Mouse (Mus musculus): ENCODE results near the gene Dzip1l.

The Dzip1l gene

GRCm38 (mm10) chr9:99661606-99662166, 32.4 kb downstream of the Dzip1l start:
- no peak for DNase-seq

- peak; percentile 49 for DNase-seq
Observed at GRCm38 (mm10) chr9:99662406-99662805, 33.1 kb downstream of the Dzip1l start.

DNA sequence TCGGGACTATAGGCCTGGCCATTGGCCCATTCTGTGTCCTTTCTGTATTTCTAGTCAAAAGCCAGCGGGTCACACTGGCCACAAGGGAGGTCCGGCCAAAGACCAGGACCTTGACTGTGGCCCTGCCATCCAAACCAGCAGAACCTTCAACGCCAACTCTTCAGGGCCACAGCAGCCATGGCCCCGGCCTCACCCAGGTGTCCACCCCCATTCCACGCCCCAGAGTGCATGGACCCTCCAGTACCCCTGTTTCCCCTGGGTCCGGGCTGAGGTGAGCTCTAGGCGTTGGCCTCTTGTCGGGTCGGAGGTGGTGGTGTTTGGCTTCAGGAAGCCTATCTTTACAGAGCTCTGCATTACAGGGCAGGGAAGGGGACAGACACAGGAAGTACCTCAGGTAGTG, 33.6 kb downstream of the Dzip1l start:
- DNase-seq: no peak

DNA sequence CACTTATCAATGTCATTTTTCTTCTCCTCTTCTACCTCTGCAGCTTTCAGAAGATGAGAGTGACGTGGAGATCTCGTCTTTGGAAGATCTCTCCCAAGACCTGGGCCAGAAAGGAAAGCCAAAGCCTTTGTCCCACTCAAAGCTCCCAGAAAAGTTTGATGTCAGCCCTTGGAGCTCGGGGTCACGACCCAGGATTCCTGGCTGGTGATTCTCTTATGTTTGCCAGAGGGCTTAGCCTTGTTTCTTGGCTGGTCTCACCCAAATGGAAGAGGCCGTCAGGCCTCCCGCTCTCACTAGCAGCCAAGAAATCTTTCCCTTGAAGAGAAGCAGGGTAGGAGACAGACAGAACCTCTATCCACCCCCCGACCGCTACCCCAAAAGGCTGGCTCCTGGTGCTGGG, 38.3 kb downstream of the Dzip1l start:
- DNase-seq: no peak

GRCm38 (mm10) chr9:99671603-99672002, 42.3 kb downstream of the Dzip1l start:
- DNase-seq: no peak

DNA sequence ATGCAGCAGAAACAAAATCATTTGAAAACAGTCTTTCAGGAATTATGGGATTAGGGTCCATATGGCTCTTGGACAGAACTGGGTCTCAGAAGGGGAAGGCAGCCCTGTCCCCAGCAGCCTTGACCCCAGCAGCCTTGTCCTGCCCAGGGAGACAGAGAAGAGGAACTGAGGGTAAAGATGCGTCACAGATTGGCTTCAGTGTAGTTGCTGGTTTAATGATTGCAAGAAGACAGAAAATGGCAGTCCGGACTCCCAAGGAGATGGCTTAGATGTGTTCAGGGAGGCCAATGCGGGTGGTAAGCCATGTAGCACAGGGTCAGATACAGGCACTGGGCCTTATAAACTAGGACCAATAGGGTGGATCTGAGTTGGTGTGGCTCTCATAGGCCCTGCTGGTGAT, 46.4 kb downstream of the Dzip1l start:
- DNase-seq: no peak

- no peak for DNase-seq
Observed at GRCm38 (mm10) chr9:99681980-99682570, 52.8 kb downstream of the Dzip1l start.

DNA sequence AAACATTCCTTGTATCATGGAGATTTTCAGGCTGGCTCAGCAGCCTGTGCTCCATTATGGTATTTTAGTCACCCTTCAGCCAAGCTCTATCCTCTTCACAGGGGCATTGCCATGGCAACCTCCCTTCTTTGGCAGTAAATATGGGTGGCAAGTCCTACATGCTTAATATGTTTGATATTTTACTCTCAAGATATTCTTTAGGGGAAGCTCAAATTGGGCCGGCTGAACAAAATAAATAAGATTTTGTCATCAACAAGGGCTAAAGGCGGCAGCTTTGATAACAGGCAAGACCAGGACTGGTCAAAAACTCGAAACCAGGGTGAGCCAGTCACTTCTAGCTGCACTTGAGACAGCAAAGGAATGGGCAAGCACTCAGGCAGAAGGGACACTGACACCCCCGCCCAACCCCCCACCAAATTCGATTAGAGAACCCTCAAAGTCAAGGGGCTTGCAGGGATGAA, 55.8 kb downstream of the Dzip1l start:
- no peak for DNase-seq

DNA sequence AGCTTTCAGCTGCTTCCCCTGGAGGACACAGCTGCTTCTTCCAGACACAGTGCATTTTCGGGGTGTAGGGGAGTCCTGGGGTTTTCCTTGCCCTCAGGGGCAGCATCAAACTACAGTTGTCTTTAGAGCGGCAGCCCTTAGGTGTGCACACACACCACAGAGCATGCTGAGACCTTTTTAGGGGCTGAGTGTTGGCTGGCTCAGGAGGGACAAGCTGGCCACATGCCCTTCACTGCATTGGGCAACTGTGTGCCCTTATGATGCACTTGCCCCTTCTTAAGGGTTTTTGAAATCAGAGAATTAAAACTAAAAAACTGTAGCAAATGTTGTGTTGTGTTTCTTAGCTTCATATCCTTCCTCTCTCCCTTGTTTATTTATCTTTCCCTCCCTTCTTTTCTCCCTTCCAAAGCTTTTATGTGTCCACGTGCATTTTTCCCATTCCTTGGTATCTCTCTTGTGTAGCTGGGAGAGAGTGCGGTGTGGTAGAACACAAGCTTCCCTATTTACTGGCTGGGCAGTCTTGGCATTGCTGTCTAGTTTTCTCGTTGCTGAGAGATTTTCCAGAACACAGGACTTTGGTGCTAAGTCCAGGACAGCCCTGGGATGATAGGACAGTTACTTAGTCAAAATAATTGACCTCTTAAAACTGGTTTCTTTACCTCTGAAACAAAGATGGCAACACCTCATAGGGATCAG, 56.4 kb downstream of the Dzip1l start:
- no peak for DNase-seq

DNA sequence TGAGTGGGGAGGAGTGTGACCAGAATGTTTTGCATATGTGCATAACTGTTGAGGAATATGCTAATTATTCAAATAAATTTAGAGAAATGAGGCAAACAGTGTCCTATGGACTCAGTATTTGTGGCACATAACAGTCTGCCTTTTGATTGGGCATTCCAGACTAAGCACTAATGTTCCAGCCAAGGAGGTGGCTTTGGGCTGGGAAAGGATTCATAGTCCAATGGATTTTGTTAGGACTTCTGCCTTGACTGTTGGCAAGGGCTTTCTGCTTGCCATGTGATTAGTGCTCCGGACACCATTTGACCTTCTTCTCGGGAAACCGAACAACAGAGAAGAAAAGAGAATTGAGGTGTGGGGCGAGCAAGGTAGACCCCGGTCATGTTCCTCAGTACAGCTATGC, 60.5 kb downstream of the Dzip1l start:
- no peak for DNase-seq

DNA sequence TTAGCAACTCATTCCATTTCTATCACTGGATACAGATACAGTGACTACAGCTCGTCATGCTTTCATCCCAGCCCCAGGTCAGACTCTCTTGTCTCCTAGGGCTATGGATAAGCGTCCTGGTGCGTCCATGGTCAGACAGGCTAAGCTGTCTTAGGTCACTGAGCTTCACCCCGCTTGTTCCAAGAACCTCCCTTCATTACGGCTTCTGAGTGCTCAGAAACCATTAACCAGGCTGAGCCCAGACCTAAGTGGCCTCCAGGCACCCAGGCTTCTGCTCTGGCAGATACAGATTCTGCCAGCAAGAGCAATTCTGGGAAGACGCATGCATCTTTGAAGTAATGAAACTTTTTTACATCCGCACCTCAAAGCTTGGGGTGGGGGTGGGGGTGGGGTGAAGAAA, 61.1 kb downstream of the Dzip1l start:
- no peak for DNase-seq

DNA sequence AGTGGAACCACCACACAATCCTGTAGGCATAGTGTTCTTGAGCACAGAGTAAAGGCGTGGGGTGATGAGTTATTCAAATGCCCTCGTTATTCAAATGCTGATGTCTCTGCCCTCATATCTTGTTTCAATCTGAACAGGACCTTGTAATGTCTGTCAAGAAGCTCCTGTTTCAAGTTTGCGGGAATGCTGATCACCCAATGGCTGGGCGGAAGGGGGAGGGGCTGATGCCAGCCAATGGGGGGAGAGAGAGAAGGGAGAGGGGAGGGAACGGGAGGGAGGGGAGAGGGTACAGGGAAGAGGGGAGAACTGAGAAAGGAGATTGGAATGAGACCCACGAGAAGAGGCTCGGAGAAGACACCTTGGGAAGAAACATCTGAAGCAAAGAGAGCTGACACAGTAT, 65.7 kb downstream of the Dzip1l start:
- no peak for DNase-seq

- no peak for DNase-seq
Observed at GRCm38 (mm10) chr9:99699752-99700389, 70.6 kb downstream of the Dzip1l start.

DNA sequence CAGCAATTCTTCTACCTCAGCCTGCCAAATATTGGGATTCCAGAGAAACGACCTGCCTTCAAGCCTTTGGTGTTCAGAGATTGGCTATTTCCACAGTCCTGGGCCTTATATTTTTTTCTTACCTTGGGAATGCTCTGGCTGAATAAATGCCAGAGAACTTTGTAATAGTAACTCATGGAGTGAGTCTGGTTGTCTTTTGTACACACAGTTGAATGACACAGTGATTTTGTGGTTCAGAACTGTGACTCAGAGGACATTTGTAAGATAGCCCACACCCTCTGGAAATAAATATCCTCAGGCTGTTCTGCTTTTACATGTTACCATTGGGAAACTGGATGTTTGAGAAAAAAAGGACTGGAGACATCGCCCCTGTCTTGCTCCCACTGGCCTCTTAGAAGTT, 71.9 kb downstream of the Dzip1l start:
- DNase-seq: no peak

GRCm38 (mm10) chr9:99702215-99702614, 72.9 kb downstream of the Dzip1l start:
- DNase-seq: no peak

GRCm38 (mm10) chr9:99703711-99704110, 74.4 kb downstream of the Dzip1l start:
- DNase-seq: no peak

GRCm38 (mm10) chr9:99706264-99706663, 77.0 kb downstream of the Dzip1l start:
- DNase-seq: no peak

DNA sequence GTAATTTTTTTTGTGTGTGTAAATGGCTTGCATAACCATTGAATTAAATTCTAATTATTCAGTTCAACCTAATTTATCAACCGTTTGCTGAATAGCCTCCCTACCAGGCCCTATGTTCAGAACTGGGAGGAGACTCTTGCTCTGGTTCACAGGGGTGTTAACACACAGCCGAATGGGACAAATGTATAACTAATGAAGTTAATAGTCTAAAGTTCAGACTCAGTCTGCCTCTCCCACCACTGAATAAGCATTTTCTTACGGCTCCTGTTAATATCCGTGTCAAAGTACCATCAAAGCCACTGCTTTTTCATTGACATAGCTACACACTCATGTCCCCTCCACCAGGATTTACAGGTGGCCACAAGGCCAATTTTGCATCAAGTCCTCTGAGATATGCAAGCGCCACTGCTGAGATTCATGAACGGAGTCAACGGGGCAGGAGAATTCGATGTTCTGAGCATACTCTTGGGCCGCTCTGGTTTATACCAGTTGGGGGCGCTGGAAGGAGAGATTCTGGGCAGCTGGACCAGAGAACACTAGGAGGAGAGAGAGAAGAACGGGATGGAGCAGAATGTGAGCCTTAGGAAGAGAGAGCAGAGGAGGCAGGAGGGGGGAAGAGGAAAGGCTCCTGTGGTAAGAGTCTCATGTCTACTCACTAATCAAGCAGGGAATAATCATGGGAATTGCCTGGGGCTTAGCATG, 78.3 kb downstream of the Dzip1l start:
- DNase-seq: no peak

DNA sequence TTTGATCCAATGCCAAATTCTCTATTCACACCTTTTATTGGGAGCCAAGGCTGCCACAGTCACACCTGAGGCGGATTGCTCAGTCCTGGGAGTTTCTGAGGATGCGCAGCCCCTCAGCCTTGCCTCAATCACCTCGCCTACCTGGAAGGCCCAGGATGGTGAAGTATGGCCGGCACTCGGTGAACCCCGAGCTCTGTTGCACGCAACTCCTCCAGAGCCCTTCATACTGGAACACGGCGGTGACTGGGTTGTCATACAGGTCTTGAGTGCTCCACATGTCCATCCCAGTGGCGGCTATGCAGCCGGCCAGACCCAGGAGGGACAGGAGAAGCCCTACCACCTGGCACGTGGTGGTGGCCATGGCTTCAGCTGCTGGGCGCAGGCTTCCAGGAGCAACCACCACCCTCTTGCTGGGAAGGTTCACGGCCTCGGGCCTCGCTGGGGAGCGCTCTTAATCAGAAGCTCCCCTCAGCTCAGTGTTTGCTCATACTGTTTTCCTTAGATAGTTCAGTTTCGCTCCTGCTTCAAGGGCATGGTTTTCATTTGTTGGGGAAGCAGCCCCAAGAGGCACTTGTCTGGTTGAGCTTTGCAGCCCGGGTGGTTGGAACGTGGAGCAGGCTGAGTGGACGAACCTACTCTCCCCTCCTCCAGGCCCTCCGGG, 80.4 kb downstream of the Dzip1l start:
- DNase-seq: no peak

- DNase-seq: no peak
Observed at GRCm38 (mm10) chr9:99710297-99710696, 81.0 kb downstream of the Dzip1l start.

DNA sequence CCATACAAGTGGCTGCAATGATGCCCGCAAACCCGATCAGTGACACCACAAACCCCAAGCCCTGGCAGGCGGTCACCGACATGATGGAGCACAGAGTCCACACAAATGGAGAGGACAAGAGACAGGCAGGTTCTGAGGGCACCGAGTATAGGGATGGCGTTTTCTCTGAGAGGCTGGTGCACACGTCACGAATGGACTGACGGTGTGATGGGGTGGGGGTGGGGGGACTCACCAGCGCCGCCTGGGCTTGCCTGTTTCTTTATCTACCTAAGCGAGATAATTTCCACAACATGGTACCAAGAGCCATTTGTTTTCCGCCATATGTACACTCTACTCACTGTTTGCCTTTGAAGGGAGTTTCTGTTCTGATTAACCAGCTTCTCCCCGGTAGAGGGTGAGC, 87.8 kb downstream of the Dzip1l start, which contains the start of gene Cldn18:
Gene Cldn18, minus strand, starts transcription at position 134 of the 400 bp plus-strand sequence.
- DNase-seq: no peak

Measured in right cerebral cortex, postnatal 25 days (tissue).